Comparison of ENCODE assay signal across 1 mouse cellular context in the genomic region with DNA sequence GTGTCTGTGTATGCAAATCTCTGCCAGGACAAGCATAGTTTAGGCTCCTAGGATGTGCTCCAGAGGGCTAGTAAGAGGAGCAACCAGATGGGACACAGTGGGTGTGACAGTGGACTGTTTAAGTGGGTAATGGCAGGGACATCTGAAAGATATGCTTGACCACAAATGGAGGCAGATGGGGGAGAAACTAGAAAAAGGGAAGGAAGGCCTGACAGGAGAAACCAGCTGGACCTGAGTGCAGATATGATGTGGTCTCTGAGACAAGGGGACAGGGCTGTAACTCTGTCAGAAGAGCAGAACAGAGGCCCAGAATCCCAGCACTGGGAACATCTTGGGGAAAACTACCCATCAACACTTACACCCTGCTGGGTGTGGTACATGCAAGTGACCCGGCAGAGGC.
TF ChIP-seq lines count a peak whose summit lies in the region.

No protein-coding gene starts in this region.

TF ChIP-seq in MEL, 35 proteins besides CTCF, POLR2A, EP300 and RAD21:
- TF ChIP-seq MAX (IDR thresholded peaks at IDR 0.05; ENCODE audit: low read length) = no peak
- no peak for TF ChIP-seq NRF1 (IDR thresholded peaks at IDR 0.05; ENCODE audit: insufficient read depth, low read depth, low read length, poor library complexity, severe bottlenecking)
- TF ChIP-seq TBP (IDR thresholded peaks at IDR 0.05; ENCODE audit: low read depth, low read length) = no peak
- no peak for TF ChIP-seq POLR2AphosphoS5 (IDR thresholded peaks at IDR 0.05; ENCODE audit: borderline replicate concordance, low read depth, low read length)
- TF ChIP-seq USF1 (IDR thresholded peaks at IDR 0.05; ENCODE audit: low read depth, low read length) = no peak
- TF ChIP-seq POLR2AphosphoS2 (IDR thresholded peaks at IDR 0.05; ENCODE audit: low read length) = no peak
- no peak for TF ChIP-seq BHLHE40 (IDR thresholded peaks at IDR 0.05; ENCODE audit: borderline replicate concordance, low read depth, low read length)
- TF ChIP-seq ZMIZ1 (IDR thresholded peaks at IDR 0.05; ENCODE audit: low read depth, low read length) = no peak
- TF ChIP-seq ELF1 (IDR thresholded peaks at IDR 0.05; ENCODE audit: low read depth, low read length) = no peak
- no peak for TF ChIP-seq GABPA (IDR thresholded peaks at IDR 0.05; ENCODE audit: low read depth, low read length)
- TF ChIP-seq MYB (IDR thresholded peaks at IDR 0.05; ENCODE audit: low read depth, low read length) = no peak
- TF ChIP-seq HCFC1 (IDR thresholded peaks at IDR 0.05; ENCODE audit: low read depth, low read length) = no peak
- no peak for TF ChIP-seq JUND (IDR thresholded peaks at IDR 0.05; ENCODE audit: low read depth, low read length)
- no peak for TF ChIP-seq MAFK (IDR thresholded peaks at IDR 0.05; ENCODE audit: borderline replicate concordance, low read depth, low read length)
- TF ChIP-seq RCOR1 (IDR thresholded peaks at IDR 0.05; ENCODE audit: low read depth, low read length) = no peak
- no peak for TF ChIP-seq MYC (IDR thresholded peaks at IDR 0.05; ENCODE audit: low read depth, low read length)
- TF ChIP-seq SMC3 (IDR thresholded peaks at IDR 0.05; ENCODE audit: low read depth, low read length) = no peak
- no peak for TF ChIP-seq MEF2A (IDR thresholded peaks at IDR 0.05; ENCODE audit: extremely low read depth, insufficient replicate concordance, low read depth, low read length, poor library complexity, severe bottlenecking)
- TF ChIP-seq ETS1 (IDR thresholded peaks at IDR 0.05; ENCODE audit: low read depth, low read length) = peak; percentile 72
- TF ChIP-seq TCF12 (IDR thresholded peaks at IDR 0.05; ENCODE audit: low read depth, low read length) = no peak
- TF ChIP-seq KAT2A (conservative IDR thresholded peaks at IDR 0.05; ENCODE audit: low read depth, low read length) = no peak
- TF ChIP-seq GATA1 (IDR thresholded peaks at IDR 0.05; ENCODE audit: low read depth, low read length) = no peak
- no peak for TF ChIP-seq ZNF384 (IDR thresholded peaks at IDR 0.05; ENCODE audit: low read depth, low read length)
- peak; percentile 64 for TF ChIP-seq SIN3A (IDR thresholded peaks at IDR 0.05; ENCODE audit: low read length)
- TF ChIP-seq USF2 (IDR thresholded peaks at IDR 0.05; ENCODE audit: borderline replicate concordance in 1 of 2, insufficient read depth in 1 of 2, low read depth in 1 of 2, low read length in 2 of 2) = no peak
- TF ChIP-seq CHD1 (IDR thresholded peaks at IDR 0.05; ENCODE audit: low read depth, low read length) = no peak
- TF ChIP-seq MAZ (IDR thresholded peaks at IDR 0.05; ENCODE audit: low read depth, low read length) = no peak
- TF ChIP-seq TAL1 (IDR thresholded peaks at IDR 0.05; ENCODE audit: low read length) = peak; percentile 21; the same call in 1 of the 2 replicates
- TF ChIP-seq CHD2 (IDR thresholded peaks at IDR 0.05; ENCODE audit: low read length) = no peak
- no peak for TF ChIP-seq UBTF (IDR thresholded peaks at IDR 0.05; ENCODE audit: borderline replicate concordance, insufficient read depth, low read depth, low read length)
- no peak for TF ChIP-seq ZC3H11A (IDR thresholded peaks at IDR 0.05; ENCODE audit: low read depth, low read length)
- no peak for TF ChIP-seq NELFE (IDR thresholded peaks at IDR 0.05; ENCODE audit: low read depth, low read length)
- TF ChIP-seq E2F4 (IDR thresholded peaks at IDR 0.05; ENCODE audit: borderline replicate concordance, low read depth, low read length) = no peak
- 0 out of 2 replicates have a peak, but pooled peaks have one; percentile 7 for TF ChIP-seq MXI1 (IDR thresholded peaks at IDR 0.05; ENCODE audit: low read depth, low read length)
- TF ChIP-seq ZKSCAN1 (IDR thresholded peaks at IDR 0.05; ENCODE audit: low read depth, low read length) = no peak
